Mouse (Mus musculus) layer of hippocampus, postnatal 36 days (tissue): ENCODE results near the gene Gcc2. TPM values are rescaled to one million over a fixed set of nuclear protein-coding genes. Genes with fewer than 3 reads are reported as not detected.
A peak's percentile ranks its signal among the peaks of the same experiment; 100 is the strongest.
"Not testable (repeated sequence)": the region's sequence is repeated elsewhere in the genome, so short reads cannot be mapped to it uniquely, and the experiment has no call there.

Experiments
- DNase-seq, 2 experiments: peaks; one replicate each; pipeline ENCODE4 v3.0.0; 2022
- total RNA-seq, 2 experiments: library from RNA; stranded (reverse); gene quantifications; 2 replicates each; pipeline ENCODE4 v1.2.3; 2021

Gene Gcc2
- total RNA-seq, 2 experiments from 2014 or later: 74.7 to 78.0 TPM

GRCm38 (mm10) chr10:58323028-58323991 lies 68.0 kb downstream of the Gcc2 start, which contains the start of gene Lims1:
Gene Lims1 (plus strand): TSS chr10:58323466.
- DNase-seq: peak; percentile 94 to 95

GRCm38 (mm10) chr10:58326271-58326670 lies 71.0 kb downstream of the Gcc2 start:
- no peak for DNase-seq

GRCm38 (mm10) chr10:58327836-58328235 lies 72.5 kb downstream of the Gcc2 start:
- not testable (repeated sequence) for DNase-seq

GRCm38 (mm10) chr10:58328517-58329108 lies 73.3 kb downstream of the Gcc2 start:
- DNase-seq: no peak

- DNase-seq: no peak
These were observed 75.3 kb downstream of the Gcc2 start for GRCm38 (mm10) chr10:58330635-58331034.

GRCm38 (mm10) chr10:58331741-58332140 lies 76.4 kb downstream of the Gcc2 start:
- no peak for DNase-seq

- no peak for DNase-seq
These were observed 78.1 kb downstream of the Gcc2 start for GRCm38 (mm10) chr10:58333414-58333813.

GRCm38 (mm10) chr10:58336156-58336555 lies 80.9 kb downstream of the Gcc2 start:
- no peak for DNase-seq

- not testable (repeated sequence) for DNase-seq
These were observed 81.8 kb downstream of the Gcc2 start for GRCm38 (mm10) chr10:58337091-58337490.

GRCm38 (mm10) chr10:58338590-58338989 lies 83.3 kb downstream of the Gcc2 start:
- no peak for DNase-seq

GRCm38 (mm10) chr10:58341685-58342084 lies 86.4 kb downstream of the Gcc2 start:
- DNase-seq: no peak

GRCm38 (mm10) chr10:58342199-58342598 lies 86.9 kb downstream of the Gcc2 start:
- no peak for DNase-seq

GRCm38 (mm10) chr10:58343552-58343951 lies 88.3 kb downstream of the Gcc2 start:
- no peak for DNase-seq

- DNase-seq: no peak
These were observed 95.3 kb downstream of the Gcc2 start for GRCm38 (mm10) chr10:58350600-58350999.

- no peak for DNase-seq
These were observed 96.4 kb downstream of the Gcc2 start for GRCm38 (mm10) chr10:58351670-58352069.

GRCm38 (mm10) chr10:58352364-58352763 lies 97.1 kb downstream of the Gcc2 start:
- DNase-seq: no peak

GRCm38 (mm10) chr10:58354561-58354960 lies 99.3 kb downstream of the Gcc2 start:
- no peak for DNase-seq

Other genes with a start within 250 kb of the Gcc2 start
- not detected for gene AW822073, start 30.6 kb upstream of the Gcc2 start, total RNA-seq
- not detected for gene Duxf3, start 22.8 kb upstream of the Gcc2 start, total RNA-seq
- not detected for gene Gm4981, start 18.8 kb upstream of the Gcc2 start, total RNA-seq
- 10 to 100 TPM; 23.3 to 24.4 TPM for gene Lims1, start 68.0 kb downstream of the Gcc2 start, total RNA-seq
- 10 to 100 TPM; 79.7 to 81.9 TPM for gene Ranbp2, start 191.4 kb downstream of the Gcc2 start, total RNA-seq
- 1 to 10 TPM; 4.3 to 4.4 TPM for gene Ccdc138, start 242.5 kb downstream of the Gcc2 start, total RNA-seq